In genomic region chr15:89140659-89141252, GRCm38 (mm10) we compare ENCODE assay signal across 8 mouse cellular contexts. TPM values are rescaled to one million over a fixed set of nuclear protein-coding genes. Genes with fewer than 3 reads are reported as not detected.
DNase-seq lines count a peak whose midpoint lies in the region; ATAC-seq lines count a peak whose summit lies in the region.

TSS of gene Mapk12 (minus strand) at chr15:89140703.

- peak within 1 kb of the TSS; percentile 32 for H3K9ac ChIP-seq in intestine, embryonic 14.5 days (ENCODE audit: low read length)
- H3K9ac ChIP-seq in liver, embryonic 16.5 days (ENCODE audit: low read depth, low read length): no peak within 1 kb of the TSS

- no peak within 1 kb of the TSS for H3K27ac ChIP-seq in intestine, embryonic 14.5 days (ENCODE audit: low read depth)
- H3K27ac ChIP-seq in liver, embryonic 16.5 days (ENCODE audit: low read length): no peak within 1 kb of the TSS

- H3K4me1 ChIP-seq in intestine, embryonic 14.5 days (replicated peaks; ENCODE audit: control insufficient read depth, insufficient read depth, low read length): peaks cover 15% of the 10 kb centered on the region
- H3K4me1 ChIP-seq in liver, embryonic 16.5 days (ENCODE audit: control insufficient read depth, low read depth, low read length): no peaks in the 10 kb centered on the region

- no peaks in the 10 kb centered on the region for H3K36me3 ChIP-seq in intestine, embryonic 14.5 days (ENCODE audit: control insufficient read depth, insufficient read depth, low read length)
- H3K36me3 ChIP-seq in liver, embryonic 16.5 days (ENCODE audit: control insufficient read depth, insufficient read depth): no peaks in the 10 kb centered on the region

- peak; percentile 51; the same call in 1 of the 2 replicates for ATAC-seq in intestine, embryonic 14.5 days (replicated peaks; ENCODE audit: low FRiP score, low TSS enrichment, low read depth)
- ATAC-seq in liver, embryonic 16.5 days (ENCODE audit: low read depth): 0 out of 2 replicates have a peak, but pooled peaks have one; percentile 40

- H3K27me3 ChIP-seq in intestine, embryonic 14.5 days (replicated peaks; ENCODE audit: control insufficient read depth, insufficient read depth, low read length): peaks cover 55% of the 10 kb centered on the region
- H3K27me3 ChIP-seq in liver, embryonic 16.5 days (ENCODE audit: control insufficient read depth, insufficient read depth, low read depth, low read length): peaks cover 76% of the 10 kb centered on the region

- peak within 1 kb of the TSS; percentile 88 for H3K4me2 ChIP-seq in intestine, embryonic 14.5 days (ENCODE audit: low read length)
- H3K4me2 ChIP-seq in liver, embryonic 16.5 days (ENCODE audit: low read depth, low read length): peak within 1 kb of the TSS; percentile 42

- H3K4me3 ChIP-seq in intestine, embryonic 14.5 days (ENCODE audit: low read depth, low read length): peak within 1 kb of the TSS; percentile 46
- peak within 1 kb of the TSS; percentile 42 for H3K4me3 ChIP-seq in liver, embryonic 16.5 days (ENCODE audit: low read depth, low read length)

- no peaks in the 10 kb centered on the region for H3K9me3 ChIP-seq in intestine, embryonic 14.5 days (ENCODE audit: control insufficient read depth, low read length)
- no peaks in the 10 kb centered on the region for H3K9me3 ChIP-seq in liver, embryonic 16.5 days (replicated peaks; ENCODE audit: control insufficient read depth, low read length)

- peak; percentile 37 for DNase-seq in right cerebral cortex, postnatal 25 days
- DNase-seq in right cerebral cortex, postnatal 4 days: no peak
- peak; percentile 80 to 82 for DNase-seq in cerebellum, postnatal 25 days
- peak in 1 of 2 experiments; percentile 62 for DNase-seq in gastrocnemius, postnatal 4 days (ENCODE audit: low spot score in 2 of 2)
- DNase-seq in intestine, embryonic 14.5 days (ENCODE audit: low spot score): no peak
- DNase-seq in retina, embryonic 14.5 days (ENCODE audit: low spot score): peak; percentile 51
- no peak for DNase-seq in thymus, postnatal 14 days

- WGBS in intestine, embryonic 14.5 days: 2% methylated on average over 21 of the region's 21 CpGs
- 1% methylated on average over 21 of the region's 21 CpGs for WGBS in liver, embryonic 16.5 days (ENCODE audit: insufficient replicate concordance)

RNA-seq across cellular contexts. Expression of gene Mapk12, which starts in this region (rescaled TPM):
- 10 to 100 TPM; 54.4 to 57.3 TPM for total RNA-seq in gastrocnemius, postnatal 4 days (2021)
- 4.5 and 5.1 TPM in 2 replicates for polyA plus RNA-seq in intestine, embryonic 14.5 days (2014; fragmentation: Nextera tagmentation; extraction: Ambion mirVana)
- 1.1 and 1.9 TPM in 2 replicates for polyA plus RNA-seq in liver, embryonic 16.5 days (2015; fragmentation: Nextera tagmentation; extraction: Ambion mirVana)

Comparison
In these comparisons a context has a peak if more than half of its experiments do, and no peak if none do; other contexts are left out.
1. DNase-seq: peak in right cerebral cortex, postnatal 25 days (single experiment), cerebellum, postnatal 25 days (2 of 2) and retina, embryonic 14.5 days (single experiment); none in right cerebral cortex, postnatal 4 days (single experiment), intestine, embryonic 14.5 days (single experiment) and thymus, postnatal 14 days (single experiment).